Mouse (Mus musculus) thymus, postnatal 4 days (tissue): ENCODE results near the gene Pik3cg.

Experiments used
- DNase-seq: peaks from one replicate; pipeline ENCODE4 v3.0.0; 2021

Pik3cg gene

GRCm38 (mm10) chr12:32200387-32201069 is 7.9 kb downstream of the Pik3cg start:
- no peak for DNase-seq

- no peak for DNase-seq
Measured at GRCm38 (mm10) chr12:32199422-32199821, 9.0 kb downstream of the Pik3cg start.

GRCm38 (mm10) chr12:32198025-32198424 is 10.4 kb downstream of the Pik3cg start:
- DNase-seq, result no peak

GRCm38 (mm10) chr12:32195000-32195399 is 13.5 kb downstream of the Pik3cg start:
- DNase-seq, result no peak

GRCm38 (mm10) chr12:32194358-32194757 is 14.1 kb downstream of the Pik3cg start:
- no peak for DNase-seq

GRCm38 (mm10) chr12:32190927-32191326 is 17.5 kb downstream of the Pik3cg start:
- no peak for DNase-seq

- no peak for DNase-seq
Measured at GRCm38 (mm10) chr12:32187668-32188236, 20.7 kb downstream of the Pik3cg start.

- DNase-seq, result no peak
Measured at GRCm38 (mm10) chr12:32186627-32187255, 21.7 kb downstream of the Pik3cg start.

GRCm38 (mm10) chr12:32184874-32185273 is 23.6 kb downstream of the Pik3cg start:
- DNase-seq, result no peak

- DNase-seq, result no peak
Measured at GRCm38 (mm10) chr12:32183584-32183983, 24.9 kb downstream of the Pik3cg start.

GRCm38 (mm10) chr12:32182632-32183419 is 25.6 kb downstream of the Pik3cg start:
- no peak for DNase-seq

- DNase-seq, result no peak
Measured at GRCm38 (mm10) chr12:32181885-32182284, 26.6 kb downstream of the Pik3cg start.

GRCm38 (mm10) chr12:32174437-32174836 is 34.0 kb downstream of the Pik3cg start:
- no peak for DNase-seq

- no peak for DNase-seq
Measured at GRCm38 (mm10) chr12:32172826-32173225, 35.6 kb downstream of the Pik3cg start.

- no peak for DNase-seq
Measured at GRCm38 (mm10) chr12:32169164-32169563, 39.3 kb downstream of the Pik3cg start.

- peak; percentile 66 for DNase-seq
Measured at GRCm38 (mm10) chr12:32168751-32169150, 39.7 kb downstream of the Pik3cg start.

- no peak for DNase-seq
Measured at GRCm38 (mm10) chr12:32163706-32164105, 44.8 kb downstream of the Pik3cg start.

GRCm38 (mm10) chr12:32158757-32159156 is 49.7 kb downstream of the Pik3cg start:
- no peak for DNase-seq

GRCm38 (mm10) chr12:32146606-32147005 is 61.9 kb downstream of the Pik3cg start:
- DNase-seq, result no peak

GRCm38 (mm10) chr12:32145651-32146050 is 62.8 kb downstream of the Pik3cg start:
- DNase-seq, result no peak

- DNase-seq, result peak; percentile 85
Measured at GRCm38 (mm10) chr12:32144513-32144912, 63.9 kb downstream of the Pik3cg start.

GRCm38 (mm10) chr12:32143782-32144181 is 64.7 kb downstream of the Pik3cg start:
- DNase-seq, result no peak

GRCm38 (mm10) chr12:32143151-32143550 is 65.3 kb downstream of the Pik3cg start:
- DNase-seq, result no peak
